Mouse (Mus musculus) urinary bladder, adult 18-20 months (tissue): Measurements from ENCODE around the gene Kcnj4.
"Not testable (repeated sequence)": the region's sequence is repeated elsewhere in the genome, so short reads cannot be mapped to it uniquely, and the experiment has no call there.

Experiments
- DNase-seq, 2 experiments: peaks; one replicate each; pipeline ENCODE4 v3.0.0; 2022; ENCODE audit warnings: low spot score in 2 of 2, mixed read lengths in 2 of 2

Kcnj4 gene

GRCm38 (mm10) chr15:79511553-79512320 is 6.7 kb upstream of the Kcnj4 start:
- peak; percentile 69 to 81 for DNase-seq

GRCm38 (mm10) chr15:79510425-79510824 is 5.4 kb upstream of the Kcnj4 start:
- DNase-seq = no peak

- DNase-seq = no peak
These were observed 5.0 kb upstream of the Kcnj4 start for GRCm38 (mm10) chr15:79509998-79510397.

DNA sequence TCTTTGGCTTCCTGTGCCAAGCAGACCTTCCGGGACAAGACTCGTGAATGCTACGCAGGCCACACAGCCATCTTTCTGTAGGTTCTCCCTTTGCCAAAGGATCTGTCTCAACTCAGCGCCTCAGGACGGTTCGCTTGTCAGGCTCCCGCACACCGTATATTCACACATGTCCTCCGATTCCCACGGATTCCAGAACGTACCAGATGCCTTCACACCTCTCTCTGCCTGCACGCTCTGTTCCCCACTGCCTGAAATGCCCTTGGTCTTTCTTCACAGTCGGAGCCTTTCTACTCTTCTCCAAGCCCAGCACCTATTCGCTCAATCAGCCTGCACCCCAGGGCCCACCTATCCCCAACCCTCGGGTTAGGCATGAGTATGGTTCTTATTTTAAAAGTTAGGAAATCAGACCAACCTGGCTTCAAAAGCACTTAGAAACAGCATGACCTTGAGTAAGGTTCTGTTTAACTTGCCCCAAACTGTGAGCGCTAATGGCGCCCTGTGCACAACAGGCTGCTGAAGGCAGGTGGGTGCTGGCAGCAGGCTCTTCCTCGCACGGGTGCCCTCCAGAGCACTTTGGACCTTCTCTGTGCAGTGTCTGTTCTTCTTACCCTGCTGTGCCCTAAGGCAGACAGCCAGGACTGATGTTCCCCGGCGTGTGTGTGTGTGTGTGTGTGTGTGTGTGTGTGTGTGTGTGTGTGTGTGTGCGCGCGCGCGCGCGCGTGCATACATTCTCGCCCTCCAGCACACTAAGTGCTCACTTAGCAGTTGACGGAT is 2.2 kb upstream of the Kcnj4 start:
- no peak for DNase-seq

DNA sequence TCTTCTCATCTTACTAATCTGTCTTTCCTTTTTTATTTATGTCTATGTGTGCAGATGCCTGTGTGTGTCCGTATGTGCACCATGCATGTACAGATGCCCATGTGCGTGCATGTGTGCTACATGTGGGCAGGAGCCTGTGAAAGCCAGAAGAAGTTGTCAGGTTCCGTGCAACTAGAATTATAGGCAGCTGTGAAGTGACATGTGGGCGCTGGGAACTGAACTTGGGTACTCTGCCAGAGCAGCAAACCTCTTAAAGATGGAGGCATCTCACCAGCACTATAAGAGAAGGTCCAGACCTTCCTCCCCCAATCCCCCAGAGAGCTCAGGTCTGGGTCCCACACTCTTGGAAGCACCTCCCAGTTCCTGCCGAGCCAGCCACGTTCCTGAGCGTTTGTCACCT is 1.4 kb upstream of the Kcnj4 start:
- no peak for DNase-seq

DNA sequence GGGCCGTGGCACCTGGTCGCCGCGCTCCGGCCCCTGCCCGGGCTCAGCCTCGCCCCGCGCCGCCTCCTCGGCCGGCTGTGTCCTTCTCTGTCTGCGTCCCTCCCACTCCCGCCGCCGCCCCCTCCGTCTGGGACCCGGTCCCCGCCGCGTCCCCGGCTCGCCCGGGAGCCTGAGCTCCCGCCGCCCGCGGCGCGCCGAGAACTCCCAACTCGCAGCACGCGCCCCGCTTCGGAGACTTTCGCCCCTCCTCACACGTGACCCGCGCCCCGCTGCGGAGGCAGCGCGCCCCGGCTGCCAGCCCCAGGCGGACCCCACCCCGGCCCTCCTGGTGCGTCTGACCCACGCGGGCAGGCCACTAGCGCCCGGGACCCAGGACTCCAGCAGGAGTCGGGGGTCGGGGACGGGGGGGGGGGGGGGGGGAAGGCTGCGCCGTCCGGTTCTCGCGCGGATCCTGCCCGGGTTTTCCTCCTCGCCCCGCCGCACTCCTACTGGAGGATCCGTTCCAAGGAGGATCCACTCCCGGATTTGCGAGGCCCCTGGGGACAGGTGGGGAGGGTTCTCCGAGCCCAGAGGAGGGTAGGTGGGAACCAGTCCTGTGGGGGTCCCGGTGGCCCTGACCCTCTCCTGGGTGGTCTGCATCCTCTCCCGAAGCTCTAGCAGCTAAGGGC is 709 bp upstream of the Kcnj4 start:
- DNase-seq = peak in 1 of 2 experiments; percentile 49

GRCm38 (mm10) chr15:79503438-79503837 is 1.6 kb downstream of the Kcnj4 start:
- no peak for DNase-seq

GRCm38 (mm10) chr15:79502891-79503341 is 2.1 kb downstream of the Kcnj4 start:
- no peak for DNase-seq

GRCm38 (mm10) chr15:79500110-79500509 is 4.9 kb downstream of the Kcnj4 start:
- DNase-seq = no peak

- DNase-seq = no peak
These were observed 11.5 kb downstream of the Kcnj4 start for GRCm38 (mm10) chr15:79493527-79493926.

DNA sequence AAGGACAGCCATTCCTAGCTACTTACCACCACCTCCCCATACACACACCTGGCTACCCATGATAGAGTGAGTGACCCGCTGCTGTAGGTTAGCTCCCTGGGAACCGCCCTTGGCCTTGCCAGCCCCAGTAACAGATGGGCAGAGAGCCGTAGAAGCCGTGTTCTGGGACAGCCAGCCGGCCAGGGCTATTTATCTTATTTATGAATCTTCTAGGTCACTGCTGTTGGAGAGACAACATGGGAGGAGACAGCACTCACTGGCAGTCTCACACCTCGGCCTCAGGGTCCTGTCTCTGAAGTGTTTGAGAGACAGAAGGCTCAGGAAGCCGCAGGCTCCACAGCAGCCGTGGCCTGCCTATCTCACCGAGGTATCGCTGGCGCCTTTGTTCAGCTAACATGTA is 15.6 kb downstream of the Kcnj4 start:
- DNase-seq = no peak

DNA sequence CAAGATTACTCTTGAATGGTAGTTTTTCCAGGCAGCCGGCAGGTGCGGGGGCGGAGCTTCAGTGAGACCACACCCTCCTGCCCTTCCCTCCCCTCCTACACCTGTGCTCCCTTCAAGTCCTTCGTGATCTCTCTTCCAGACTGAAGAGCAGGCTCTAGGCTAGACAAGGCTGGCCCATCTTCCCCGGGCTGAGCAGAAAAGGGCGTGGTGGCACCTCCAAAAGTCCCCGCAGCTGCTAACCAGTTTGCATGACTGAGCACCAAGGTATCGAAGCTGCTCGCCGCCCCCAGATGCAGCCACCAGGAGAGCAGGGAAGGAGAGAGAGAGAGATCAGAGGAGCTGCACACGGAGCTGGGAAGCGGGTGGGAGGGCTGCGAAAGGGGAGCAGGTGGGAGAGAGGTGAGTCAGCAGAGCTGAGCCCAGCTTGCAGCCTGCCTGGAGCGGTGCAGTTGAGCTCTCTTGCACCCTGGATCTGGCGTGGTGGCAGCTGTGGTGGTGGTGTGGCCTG is 23.8 kb downstream of the Kcnj4 start:
- DNase-seq = no peak

GRCm38 (mm10) chr15:79477227-79477626 is 27.8 kb downstream of the Kcnj4 start:
- DNase-seq = no peak

DNA sequence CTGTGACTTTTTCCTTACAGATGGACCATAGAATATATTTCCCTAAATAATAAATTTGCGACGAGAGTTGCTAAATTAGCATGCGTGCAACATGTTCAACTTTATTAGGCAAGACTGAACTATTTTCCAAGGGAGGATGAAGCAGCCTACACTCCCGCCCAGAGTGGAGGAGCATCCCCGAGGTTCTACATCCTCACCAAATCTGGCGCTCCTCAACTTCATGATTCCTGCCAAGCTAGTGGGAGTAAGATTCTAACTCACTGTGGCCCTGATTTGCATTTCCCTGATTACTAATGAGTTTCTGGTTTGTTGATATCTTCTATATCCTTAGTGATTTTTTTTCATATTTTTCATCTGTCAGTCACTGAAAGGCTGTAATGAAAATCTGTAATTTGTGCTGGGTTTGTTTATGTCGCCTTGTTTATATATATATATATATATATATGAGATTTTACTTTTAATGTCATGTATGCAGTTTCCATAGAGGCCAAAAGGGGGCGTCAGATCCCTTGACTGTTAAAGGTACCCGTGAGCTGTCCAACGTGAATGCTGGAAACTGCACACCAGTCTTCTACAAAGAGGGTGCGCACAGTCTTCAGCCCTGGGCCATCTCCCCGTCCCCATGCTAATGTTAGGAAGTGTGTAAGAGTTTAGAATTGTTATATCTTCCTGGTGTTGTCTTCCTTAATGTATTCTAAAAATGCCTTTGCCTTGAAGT is 31.2 kb downstream of the Kcnj4 start:
- DNase-seq = no peak

GRCm38 (mm10) chr15:79473042-79473441 is 32.0 kb downstream of the Kcnj4 start:
- DNase-seq = no peak

DNA sequence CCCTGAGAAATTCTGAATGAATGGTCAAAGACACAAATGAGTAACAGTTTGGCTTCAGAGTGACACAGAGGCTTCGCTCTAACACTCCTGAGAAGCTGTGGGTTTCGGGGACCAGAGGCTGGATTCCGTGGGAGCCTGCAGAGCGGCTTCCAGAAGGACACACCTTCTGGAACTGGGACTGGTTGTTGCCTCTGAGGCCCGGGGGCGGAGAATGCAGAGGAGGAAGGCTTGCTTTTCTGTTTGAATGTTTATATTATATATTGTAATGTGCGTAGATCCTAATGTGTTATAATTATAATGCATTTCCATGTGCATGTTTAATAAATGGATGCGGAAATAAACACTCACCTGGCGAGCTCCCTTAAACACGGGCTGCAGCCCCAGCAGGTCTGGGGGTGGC is 33.9 kb downstream of the Kcnj4 start:
- no peak for DNase-seq

GRCm38 (mm10) chr15:79470583-79470982 is 34.5 kb downstream of the Kcnj4 start:
- no peak for DNase-seq

GRCm38 (mm10) chr15:79469577-79469976 is 35.5 kb downstream of the Kcnj4 start:
- DNase-seq = no peak

- DNase-seq = peak; percentile 74 to 85
These were observed 38.3 kb downstream of the Kcnj4 start for GRCm38 (mm10) chr15:79466601-79467286.

- DNase-seq = no peak
These were observed 48.5 kb downstream of the Kcnj4 start for GRCm38 (mm10) chr15:79456546-79456945.

DNA sequence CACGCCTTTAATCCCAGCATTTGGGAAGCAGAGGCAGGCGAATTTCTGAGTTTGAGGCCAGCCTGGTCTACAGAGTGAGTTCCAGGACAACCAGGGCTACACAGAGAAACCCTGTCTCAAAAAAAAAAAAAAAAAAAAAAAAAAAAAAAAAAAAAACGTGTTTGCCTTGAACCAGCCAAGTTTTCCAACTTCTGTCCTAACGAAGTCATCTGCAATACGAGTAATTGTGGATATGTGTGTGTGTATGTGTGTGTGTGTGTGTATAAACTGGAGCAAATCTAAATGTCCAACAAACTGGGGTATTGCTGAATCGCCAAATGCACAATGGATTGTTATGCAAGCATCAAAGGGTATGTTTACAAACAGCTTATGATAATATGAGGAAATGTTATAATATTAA is 48.9 kb downstream of the Kcnj4 start:
- DNase-seq = not testable (repeated sequence)
